Mouse (Mus musculus): ENCODE measurements around the gene Vmn1r135. TPM values are rescaled to one million over a fixed set of nuclear protein-coding genes. Genes with fewer than 3 reads are reported as not detected.
"Not testable (repeated sequence)": the region's sequence is repeated elsewhere in the genome, so short reads cannot be mapped to it uniquely, and the experiment has no call there.

Vmn1r135 gene
- not detected in 2 replicates for polyA plus RNA-seq (2015; fragmentation: Nextera tagmentation; extraction: Ambion mirVana)

GRCm38 (mm10) chr7:21832051-21832450 is at the start of gene Vmn1r135:
Gene Vmn1r135, plus strand, starts transcription at chr7:21832351.
- not testable (repeated sequence) for H3K4me2 ChIP-seq; H3K4me3 ChIP-seq; ATAC-seq (replicated peaks); H3K9ac ChIP-seq; H3K27ac ChIP-seq; H3K4me1 ChIP-seq; H3K36me3 ChIP-seq (replicated peaks); H3K9me3 ChIP-seq; H3K27me3 ChIP-seq (replicated peaks)
- WGBS, result no CpG with 5 or more reads among the region's 1 CpGs

- not testable (repeated sequence) for H3K4me1 ChIP-seq; H3K36me3 ChIP-seq (replicated peaks); H3K4me3 ChIP-seq; H3K9ac ChIP-seq; H3K27me3 ChIP-seq (replicated peaks); H3K4me2 ChIP-seq; ATAC-seq (replicated peaks); H3K9me3 ChIP-seq; H3K27ac ChIP-seq
- WGBS, result no CpG with 5 or more reads among the region's 3 CpGs
These were observed 35.5 kb upstream of the Vmn1r135 start, which contains the start of gene Gm4177 for GRCm38 (mm10) chr7:21796628-21797027. Gene Gm4177, minus strand, starts transcription at chr7:21796728.

GRCm38 (mm10) chr7:21844167-21844566 is 12.0 kb downstream of the Vmn1r135 start, which contains the start of gene Gm5725:
Gene Gm5725, minus strand, starts transcription at chr7:21844267.
- not testable (repeated sequence) for H3K27me3 ChIP-seq (replicated peaks); H3K4me3 ChIP-seq; H3K9ac ChIP-seq; ATAC-seq (replicated peaks); H3K36me3 ChIP-seq (replicated peaks); H3K27ac ChIP-seq; H3K4me1 ChIP-seq; H3K9me3 ChIP-seq; H3K4me2 ChIP-seq
- no CpG with 5 or more reads among the region's 1 CpGs for WGBS

Other genes with a start within 250 kb of the Vmn1r135 start
- gene Vmn1r132, start 218.3 kb upstream of the Vmn1r135 start, polyA plus RNA-seq (2015; fragmentation: Nextera tagmentation; extraction: Ambion mirVana), result not detected in 2 replicates
- gene Gm4175, start 70.9 kb upstream of the Vmn1r135 start, polyA plus RNA-seq (2015; fragmentation: Nextera tagmentation; extraction: Ambion mirVana), result not detected in 2 replicates
- not detected in 2 replicates for gene Gm4177, start 35.6 kb upstream of the Vmn1r135 start, polyA plus RNA-seq (2015; fragmentation: Nextera tagmentation; extraction: Ambion mirVana)
- not detected in 2 replicates for gene Gm5725, start 11.9 kb downstream of the Vmn1r135 start, polyA plus RNA-seq (2015; fragmentation: Nextera tagmentation; extraction: Ambion mirVana)
- not detected in 2 replicates for gene Gm5891, start 88.9 kb downstream of the Vmn1r135 start, polyA plus RNA-seq (2015; fragmentation: Nextera tagmentation; extraction: Ambion mirVana)
- not detected in 2 replicates for gene Vmn1r137, start 162.2 kb downstream of the Vmn1r135 start, polyA plus RNA-seq (2015; fragmentation: Nextera tagmentation; extraction: Ambion mirVana)
- gene Vmn1r138, start 196.5 kb downstream of the Vmn1r135 start, polyA plus RNA-seq (2015; fragmentation: Nextera tagmentation; extraction: Ambion mirVana), result not detected in 2 replicates
- gene Gm6176, start 224.0 kb downstream of the Vmn1r135 start, polyA plus RNA-seq (2015; fragmentation: Nextera tagmentation; extraction: Ambion mirVana), result not detected in 2 replicates
- not detected in 2 replicates for gene Vmn1r139, start 236.7 kb downstream of the Vmn1r135 start, polyA plus RNA-seq (2015; fragmentation: Nextera tagmentation; extraction: Ambion mirVana)

Data from midbrain, embryonic 15.5 days (tissue).